Mouse (Mus musculus) heart, adult 18-20 months (tissue): ENCODE measurements around the gene Kdm4b. TPM values are rescaled to one million over a fixed set of nuclear protein-coding genes. Genes with fewer than 3 reads are reported as not detected.

Experiments
- DNase-seq, 2 experiments: peaks; one replicate each; pipeline ENCODE4 v3.0.0; 2021 to 2022; ENCODE audit warnings: mixed read lengths in 1 of 2
- microRNA-seq, 2 experiments: library from miRNA; unstranded; fragments of <30 nt; microRNA quantifications; one replicate each; pipeline ENCODE4 v1.2.0; 2022
- total RNA-seq, 2 experiments: library from RNA; stranded (reverse); gene quantifications; 2 replicates each; pipeline ENCODE4 v1.2.3; 2021

Kdm4b gene
- total RNA-seq, 2 experiments from 2014 or later, result 29.6 to 30.3 TPM

DNA sequence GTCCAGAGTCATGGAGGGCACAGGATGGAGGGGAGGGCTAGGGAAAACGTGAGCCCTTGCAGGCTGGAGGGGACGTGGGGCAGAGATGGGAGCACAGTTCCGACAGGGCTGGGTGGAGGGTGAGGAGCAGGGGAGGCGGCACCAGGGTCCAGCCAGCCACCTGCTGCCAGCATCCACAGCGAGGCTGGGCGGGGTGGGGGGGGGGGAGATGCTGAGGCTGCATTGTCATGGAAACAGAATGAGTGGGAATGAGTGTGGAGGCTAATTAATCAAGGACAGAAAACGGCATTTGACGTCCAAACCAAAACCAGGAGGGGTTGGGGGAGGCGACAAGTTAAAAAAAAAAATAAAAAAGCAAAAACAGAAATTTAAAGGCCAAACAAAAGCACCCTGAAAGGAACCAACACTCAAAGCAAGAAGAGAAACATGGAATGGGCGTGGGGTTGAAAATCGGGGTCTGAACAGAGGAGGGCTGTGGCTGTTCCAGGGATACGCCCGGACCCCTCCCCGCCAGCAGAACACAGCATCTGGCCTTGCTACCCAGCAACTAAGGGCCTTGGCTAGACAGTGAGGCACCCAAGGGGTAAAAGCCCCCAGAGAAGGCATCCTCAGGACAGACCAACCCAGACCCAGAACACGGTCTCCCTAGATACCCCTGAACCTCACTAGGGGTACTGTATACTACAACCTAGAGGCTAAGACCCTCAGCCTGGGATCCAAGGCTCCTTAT is 114.0 kb downstream of the Kdm4b start:
- DNase-seq, result no peak

DNA sequence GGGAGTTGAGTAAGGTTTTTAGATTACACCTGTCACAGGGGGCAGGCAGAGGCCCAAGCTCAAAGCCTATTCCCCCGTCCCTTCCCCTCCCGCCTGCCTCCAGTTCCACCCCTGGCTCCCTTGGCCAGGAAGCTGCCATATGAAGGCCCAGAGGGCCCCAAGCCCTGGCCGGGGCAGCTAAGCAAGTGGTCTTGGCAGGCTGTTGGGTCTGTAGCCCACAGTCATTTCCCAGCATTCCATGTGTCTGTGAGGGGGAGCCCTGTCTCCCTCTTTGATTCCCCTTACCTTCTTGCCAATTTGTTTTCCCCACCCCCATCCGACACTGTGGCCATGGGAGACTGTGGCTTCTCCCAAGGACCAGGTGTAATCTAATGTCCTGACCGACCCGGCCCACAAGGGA is 116.5 kb downstream of the Kdm4b start:
- no peak for DNase-seq

DNA sequence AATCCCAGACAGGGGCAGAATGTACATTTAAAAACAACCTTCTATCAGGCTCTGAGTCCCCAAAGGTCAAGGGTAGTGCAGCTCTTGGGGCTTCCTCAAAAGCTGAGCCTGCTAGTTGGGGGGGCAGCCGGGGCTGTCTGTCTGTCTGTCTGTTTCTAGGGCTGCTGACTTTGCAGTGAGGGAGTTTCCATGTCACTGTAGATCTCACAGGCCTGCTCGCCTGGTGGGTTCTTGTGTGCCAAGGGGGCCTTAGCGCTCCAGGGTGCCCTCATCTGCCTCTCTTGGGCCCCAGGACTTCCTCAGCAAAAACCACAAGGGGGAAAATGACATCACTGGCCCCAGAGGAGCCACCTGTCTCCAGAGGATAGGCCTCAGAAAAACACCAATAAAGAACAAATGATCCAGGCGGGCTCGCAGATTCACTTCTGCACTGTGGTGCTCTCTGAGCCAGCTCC is 117.5 kb downstream of the Kdm4b start:
- DNase-seq, result no peak

DNA sequence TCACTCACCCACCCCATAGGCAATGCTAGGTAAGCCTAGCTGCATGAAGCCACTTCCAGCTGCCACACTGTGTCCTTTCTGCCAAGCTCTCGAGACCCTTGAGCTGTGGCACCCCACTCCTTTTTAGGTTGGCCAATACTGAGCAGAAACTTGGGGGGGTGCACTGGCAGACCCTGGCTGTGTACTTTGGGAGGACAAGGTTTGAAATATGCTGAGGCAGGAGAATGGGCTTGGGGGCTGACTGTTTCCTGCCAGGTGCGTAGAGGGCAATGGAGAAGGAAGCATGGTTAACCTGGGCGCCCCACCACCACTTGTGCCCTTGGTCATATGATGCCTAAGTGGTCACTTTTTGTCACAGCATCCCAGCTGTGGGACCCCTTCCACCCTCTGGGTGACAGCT is 118.9 kb downstream of the Kdm4b start:
- no peak for DNase-seq

DNA sequence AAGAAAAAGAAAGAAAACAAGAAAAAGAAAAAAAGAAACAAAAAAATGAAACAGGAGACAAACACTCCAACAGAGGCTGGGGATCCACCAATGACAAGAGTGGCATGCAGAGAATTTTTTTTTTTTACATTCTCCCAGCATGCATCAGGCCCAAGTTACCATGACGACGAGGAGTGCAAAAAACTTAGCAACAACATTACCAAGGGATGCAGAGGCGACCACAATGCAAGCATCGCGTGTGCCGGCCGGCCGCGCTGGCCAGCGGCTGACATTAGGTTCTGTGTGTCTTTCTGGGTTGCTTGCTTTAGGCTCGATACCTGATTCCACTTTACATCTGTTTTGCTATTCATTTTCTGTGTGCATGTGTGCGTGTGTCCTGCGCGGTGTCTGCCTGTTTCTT is 119.5 kb downstream of the Kdm4b start:
- no peak for DNase-seq

DNA sequence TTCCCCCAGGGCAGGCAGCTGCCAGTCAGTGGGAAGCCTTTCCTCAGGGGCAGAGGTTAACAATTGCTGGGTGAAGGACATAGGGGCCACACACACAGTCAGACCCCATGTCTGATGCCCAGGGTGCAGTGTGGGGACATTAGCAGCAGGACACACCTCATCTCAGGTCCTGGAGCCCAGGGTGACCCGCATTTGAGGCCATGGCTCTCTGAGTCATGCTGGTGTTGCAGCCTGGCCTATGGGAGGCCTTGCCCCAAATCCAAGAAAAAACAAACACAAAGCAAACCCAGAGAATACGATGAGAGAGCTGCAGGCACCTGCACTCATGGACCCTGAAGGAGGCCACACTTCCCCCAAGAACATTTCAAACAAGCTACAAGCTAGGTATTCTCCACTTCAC is 121.9 kb downstream of the Kdm4b start:
- no peak for DNase-seq

Small RNA genes lying within 50 kb of the gene (microRNA-seq; reads per million reads assigned to microRNA genes)
- 0 reads per million in 2 experiments for gene Mir6977

Other genes starting within 250 kb of the Kdm4b start
- 10 to 100 TPM; 30.6 to 37.2 TPM for gene Hdgfl2, start 246.4 kb upstream of the Kdm4b start, total RNA-seq
- gene Plin4, start 216.3 kb upstream of the Kdm4b start, total RNA-seq, result 100 to 1,000 TPM; 118 to 175 TPM
- 100 to 1,000 TPM; 166 TPM for gene Plin5, start 208.5 kb upstream of the Kdm4b start, total RNA-seq
- gene Lrg1, start 204.1 kb upstream of the Kdm4b start, total RNA-seq, result 10 to 100 TPM; 56.2 to 65.4 TPM
- gene Sema6b, start 185.7 kb upstream of the Kdm4b start, total RNA-seq, result 10 to 100 TPM; 12.5 to 13.5 TPM
- gene Tnfaip8l1, start 163.6 kb upstream of the Kdm4b start, total RNA-seq, result 1 to 10 TPM; 1.3 to 1.5 TPM
- 10 to 100 TPM; 25.4 to 26.1 TPM for gene Mydgf, start 142.1 kb upstream of the Kdm4b start, total RNA-seq
- gene Dpp9, start 107.2 kb upstream of the Kdm4b start, total RNA-seq, result 10 to 100 TPM; 43.7 to 44.3 TPM
- gene Fem1a, start 69.3 kb upstream of the Kdm4b start, total RNA-seq, result 100 to 1,000 TPM; 115 to 117 TPM
- 1 to 10 TPM; 9.1 to 9.2 TPM for gene Ticam1, start 49.3 kb upstream of the Kdm4b start, total RNA-seq
- 100 to 1,000 TPM; 178 to 190 TPM for gene Plin3, start 33.2 kb upstream of the Kdm4b start, total RNA-seq
- gene Arrdc5, start 25.8 kb upstream of the Kdm4b start, total RNA-seq, result not detected
- gene Uhrf1, start 22.7 kb upstream of the Kdm4b start, total RNA-seq, result 1 to 10 TPM; 1.4 to 2.5 TPM
- gene Ptprs, start 150.4 kb downstream of the Kdm4b start, total RNA-seq, result 10 to 100 TPM; 50.3 to 54.3 TPM
- gene Znrf4, start 186.4 kb downstream of the Kdm4b start, total RNA-seq, result not detected
- gene Gm20219, start 228.3 kb downstream of the Kdm4b start, total RNA-seq, result under 1 TPM; 0.20 to 0.23 TPM